Mouse (Mus musculus): Measurements from ENCODE around the gene Gm5108.

The Gm5108 gene

GRCm38 (mm10) chr5:68011569-68011968 is 70.1 kb downstream of the Gm5108 start:
- ChIA-PET CTCF (interaction anchor here in 1 of 4 experiments (0.9 to 3.0 kb wide), 2 partner anchors 116 to 255 kb away, joined by 3 to 75 read pairs; no protein-coding TSS in a partner anchor), POLR2A (no interaction called here)

DNA sequence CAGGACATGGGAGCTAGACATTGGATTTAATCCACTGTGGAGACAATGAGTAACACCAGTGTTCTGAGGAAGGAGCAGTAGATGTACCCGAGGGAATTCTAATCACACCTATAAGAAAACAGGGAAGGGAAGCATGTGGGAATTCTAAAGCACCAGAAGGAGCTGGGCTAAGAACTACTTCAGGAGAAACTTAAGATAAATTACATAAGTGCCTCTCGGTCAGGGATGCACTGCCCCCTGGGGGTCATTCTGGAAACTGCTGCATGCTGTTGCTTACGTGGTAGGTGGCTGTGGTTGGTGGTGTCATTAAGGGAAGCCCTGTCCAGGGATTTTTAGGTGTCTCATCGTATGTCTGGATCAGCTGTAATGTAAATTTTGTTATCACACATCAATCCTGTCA is 71.1 kb downstream of the Gm5108 start:
- ChIA-PET CTCF (interaction anchor here (0.6 to 3.4 kb wide), 17 partner anchors 11 to 482 kb away, joined by 3 to 75 read pairs (median 5); no protein-coding TSS in a partner anchor), POLR2A (interaction anchor here in 3 of 4 experiments (0.6 to 1.5 kb wide), 3 partner anchors 163 to 257 kb away, joined by 3 to 5 read pairs (median 4); no protein-coding TSS in a partner anchor)

- POLR2A ChIA-PET, result no interaction called here
- CTCF ChIA-PET, result no interaction called here
Measured at GRCm38 (mm10) chr5:68020870-68021269, 79.4 kb downstream of the Gm5108 start.

Data from embryonic stem cell, embryonic (primary cell).